Mouse (Mus musculus) MEL (cell line): Measurements from ENCODE around the gene Sardh. TPM values are rescaled to one million over a fixed set of nuclear protein-coding genes. Genes with fewer than 3 reads are reported as not detected.

ENCODE experiments used
- DNase-seq: peaks from one replicate; pipeline ENCODE4 v3.0.0; 2011; ENCODE audit warnings: low read depth, low spot score
- H3K27ac ChIP-seq: 2 replicates; pipeline ENCODE4 v1.5.1; 2012; ENCODE audit warnings: low read depth, mild to moderate bottlenecking, control low read depth, low read length, moderate library complexity; ENCODE audit not compliant: control insufficient read depth
- H3K27me3 ChIP-seq, 2 experiments: fragments of 150-350 bp in 1 of 2; sonication (generic) in 1 of 2; 2 replicates each; pipeline ENCODE4 v1.6.1; 2012; ENCODE audit warnings: low read length in 2 of 2, mild to moderate bottlenecking in 2 of 2, improper control_type of control experiment in 1 of 2, moderate library complexity in 1 of 2; ENCODE audit not compliant: insufficient read depth in 2 of 2, control insufficient read depth in 1 of 2
- H3K36me3 ChIP-seq, 2 experiments: 2 replicates each; pipeline ENCODE4 v1.6.1; 2012 to 2014; ENCODE audit warnings: low read length in 2 of 2, improper control_type of control experiment in 1 of 2, inconsistent platforms in 1 of 2, mild to moderate bottlenecking in 1 of 2; ENCODE audit not compliant: insufficient read depth in 2 of 2, control insufficient read depth in 1 of 2
- H3K4me1 ChIP-seq, 2 experiments: fragments of 150-350 bp in 1 of 2; sonication (generic) in 1 of 2; 2 replicates each; pipeline ENCODE4 v1.6.1; 2012; ENCODE audit warnings: low read length in 2 of 2, improper control_type of control experiment in 1 of 2, mild to moderate bottlenecking in 1 of 2; ENCODE audit not compliant: insufficient read depth in 2 of 2, control insufficient read depth in 1 of 2
- H3K4me3 ChIP-seq, 2 experiments: fragments of 150-350 bp in 1 of 2; sonication (generic) in 1 of 2; 2 replicates each; pipeline ENCODE4 v1.5.1; 2012; ENCODE audit warnings: low read depth in 2 of 2, low read length in 2 of 2, mild to moderate bottlenecking in 2 of 2, moderate library complexity in 2 of 2, control low read depth in 1 of 2, improper control_type of control experiment in 1 of 2; ENCODE audit not compliant: control insufficient read depth in 1 of 2, insufficient read depth in 1 of 2
- H3K79me2 ChIP-seq: 2 replicates; pipeline ENCODE4 v1.6.1; 2012; ENCODE audit warnings: mild to moderate bottlenecking, low read length, moderate library complexity; ENCODE audit not compliant: control insufficient read depth, poor library complexity, insufficient read depth
- H3K9ac ChIP-seq: 2 replicates; pipeline ENCODE4 v1.6.1; 2012; ENCODE audit warnings: low read depth, mild to moderate bottlenecking, control low read depth, low read length, moderate library complexity; ENCODE audit not compliant: control insufficient read depth, poor library complexity, severe bottlenecking
- H3K9me3 ChIP-seq: fragments of 150-350 bp; sonication (generic); replicated peaks from 2 replicates; pipeline ENCODE4 v1.6.1; 2012; ENCODE audit warnings: mild to moderate bottlenecking, low read length, improper control_type of control experiment, moderate library complexity; ENCODE audit not compliant: insufficient read depth
- CHD1 ChIP-seq: IDR thresholded peaks from 2 replicates; pipeline ENCODE4 v1.6.1; 2012; ENCODE audit warnings: low read depth, mild to moderate bottlenecking, inconsistent platforms, low read length, improper control_type of control experiment
- E2F4 ChIP-seq: IDR thresholded peaks from 2 replicates; pipeline ENCODE4 v1.6.1; 2011; ENCODE audit warnings: low read depth, low read length, improper control_type of control experiment, borderline replicate concordance
- EP300 ChIP-seq, 2 experiments: IDR thresholded peaks; 2 replicates each; pipeline ENCODE4 v1.6.1; 2011; ENCODE audit warnings: improper control_type of control experiment in 2 of 2, low read length in 2 of 2, low read depth in 1 of 2, mild to moderate bottlenecking in 1 of 2
- ETS1 ChIP-seq: IDR thresholded peaks from 2 replicates; pipeline ENCODE4 v1.6.1; 2012; ENCODE audit warnings: low read depth, mild to moderate bottlenecking, inconsistent platforms, low read length, improper control_type of control experiment, moderate library complexity
- MEF2A ChIP-seq: IDR thresholded peaks from 2 replicates; pipeline ENCODE4 v1.6.1; 2014; ENCODE audit warnings: low read depth, mild to moderate bottlenecking, inconsistent platforms, low read length, improper control_type of control experiment; ENCODE audit not compliant: poor library complexity, insufficient replicate concordance, severe bottlenecking; ENCODE audit errors: extremely low read depth
- MYB ChIP-seq: IDR thresholded peaks from 2 replicates; pipeline ENCODE4 v1.6.1; 2011; ENCODE audit warnings: mild to moderate bottlenecking, low read depth, low read length, improper control_type of control experiment
- MYC ChIP-seq: IDR thresholded peaks from 2 replicates; pipeline ENCODE4 v1.6.1; 2011; ENCODE audit warnings: low read depth, mild to moderate bottlenecking, low read length, improper control_type of control experiment, moderate library complexity
- NELFE ChIP-seq: IDR thresholded peaks from 2 replicates; pipeline ENCODE4 v1.6.1; 2011; ENCODE audit warnings: low read depth, low read length, improper control_type of control experiment
- POLR2A ChIP-seq, 2 experiments: IDR thresholded peaks; 2 replicates each; pipeline ENCODE4 v1.6.1; 2011 to 2012; ENCODE audit warnings: low read length in 2 of 2, mild to moderate bottlenecking in 2 of 2, control low read depth in 1 of 2, improper control_type of control experiment in 1 of 2, low read depth in 1 of 2, moderate library complexity in 1 of 2; ENCODE audit not compliant: control insufficient read depth in 1 of 2, insufficient read depth in 1 of 2, poor library complexity in 1 of 2
- TBP ChIP-seq: IDR thresholded peaks from 2 replicates; pipeline ENCODE4 v1.8.0; 2011; ENCODE audit warnings: low read depth, low read length, improper control_type of control experiment
- TCF12 ChIP-seq: IDR thresholded peaks from 2 replicates; pipeline ENCODE4 v1.6.1; 2014; ENCODE audit warnings: low read depth, mild to moderate bottlenecking, inconsistent platforms, low read length, improper control_type of control experiment, moderate library complexity
- UBTF ChIP-seq: IDR thresholded peaks from 2 replicates; pipeline ENCODE4 v1.6.1; 2012; ENCODE audit warnings: low read depth, mild to moderate bottlenecking, inconsistent platforms, low read length, improper control_type of control experiment, moderate library complexity, borderline replicate concordance; ENCODE audit not compliant: insufficient read depth
- USF1 ChIP-seq: IDR thresholded peaks from 2 replicates; pipeline ENCODE4 v1.6.1; 2014; ENCODE audit warnings: low read depth, mild to moderate bottlenecking, inconsistent platforms, low read length, improper control_type of control experiment, moderate library complexity
- USF2 ChIP-seq, 2 experiments: IDR thresholded peaks; 2 replicates each; pipeline ENCODE4 v1.6.1; 2011 to 2012; ENCODE audit warnings: improper control_type of control experiment in 2 of 2, low read length in 2 of 2, borderline replicate concordance in 1 of 2, inconsistent platforms in 1 of 2, low read depth in 1 of 2, mild to moderate bottlenecking in 1 of 2; ENCODE audit not compliant: insufficient read depth in 1 of 2
- ZMIZ1 ChIP-seq: IDR thresholded peaks from 2 replicates; pipeline ENCODE4 v1.6.1; 2012; ENCODE audit warnings: low read depth, mild to moderate bottlenecking, inconsistent platforms, low read length, improper control_type of control experiment, moderate library complexity
- polyA plus RNA-seq, 2 experiments: library from polyadenylated mRNA; stranded (reverse) in 1 of 2; unstranded in 1 of 2; fragments of >175 nt in 1 of 2; fragments of >200 nt in 1 of 2; gene quantifications; 2 replicates each; pipeline versions ENCODE4 v1.2.1 to v1.2.4; 2012; ENCODE audit warnings: low replicate concordance in 2 of 2, low read depth in 1 of 2; ENCODE audit not compliant: insufficient read length in 2 of 2, insufficient read depth in 1 of 2, missing spikeins in 1 of 2
- total RNA-seq: library from RNA; depleted of rRNA; stranded (reverse); fragments of 300-350 nt; gene quantifications from 2 replicates; pipeline ENCODE4 v1.2.3, GENCODE M21; 2012

Gene Sardh
- total and polyA plus RNA-seq, 3 experiments = 0.19 to 0.23 TPM; not detected in 1

DNA sequence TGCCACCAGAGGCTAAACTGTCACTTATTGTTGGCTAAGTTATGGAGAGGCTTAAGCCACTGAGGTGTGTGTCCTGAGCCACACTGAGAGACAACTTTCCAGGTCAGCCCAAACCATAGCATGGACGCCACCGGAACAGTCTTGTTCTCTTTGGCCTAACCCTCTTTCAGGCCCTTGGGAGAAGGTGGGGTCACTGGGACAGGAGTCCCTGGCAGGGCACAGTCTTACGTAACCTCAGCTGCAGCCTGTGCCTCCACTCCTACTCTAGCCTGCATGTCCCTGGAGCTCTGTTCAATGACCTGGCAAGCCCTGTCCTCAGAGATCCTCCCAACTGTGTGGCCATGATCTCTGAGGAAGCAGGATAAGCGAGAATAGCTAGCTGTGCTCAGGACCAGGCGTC is 41.0 kb downstream of the Sardh start:
- Histone ChIP-seq H3K9me3 (no peaks in the 10 kb centered on the region), H3K36me3 (no peaks in the 10 kb centered on the region), H3K27me3 (no peaks in the 10 kb centered on the region), H3K4me3 (no peak overlapping the region), H3K4me1 (no peaks in the 10 kb centered on the region), H3K27ac (no peak overlapping the region), H3K9ac (no peak overlapping the region), H3K79me2 (no peaks in the 10 kb centered on the region)
- TF ChIP-seq NELFE (no peak), ZMIZ1 (no peak), ETS1 (no peak), TBP (no peak), USF1 (no peak), E2F4 (no peak), MYB (no peak), MYC (no peak)
- DNase-seq = no peak

DNA sequence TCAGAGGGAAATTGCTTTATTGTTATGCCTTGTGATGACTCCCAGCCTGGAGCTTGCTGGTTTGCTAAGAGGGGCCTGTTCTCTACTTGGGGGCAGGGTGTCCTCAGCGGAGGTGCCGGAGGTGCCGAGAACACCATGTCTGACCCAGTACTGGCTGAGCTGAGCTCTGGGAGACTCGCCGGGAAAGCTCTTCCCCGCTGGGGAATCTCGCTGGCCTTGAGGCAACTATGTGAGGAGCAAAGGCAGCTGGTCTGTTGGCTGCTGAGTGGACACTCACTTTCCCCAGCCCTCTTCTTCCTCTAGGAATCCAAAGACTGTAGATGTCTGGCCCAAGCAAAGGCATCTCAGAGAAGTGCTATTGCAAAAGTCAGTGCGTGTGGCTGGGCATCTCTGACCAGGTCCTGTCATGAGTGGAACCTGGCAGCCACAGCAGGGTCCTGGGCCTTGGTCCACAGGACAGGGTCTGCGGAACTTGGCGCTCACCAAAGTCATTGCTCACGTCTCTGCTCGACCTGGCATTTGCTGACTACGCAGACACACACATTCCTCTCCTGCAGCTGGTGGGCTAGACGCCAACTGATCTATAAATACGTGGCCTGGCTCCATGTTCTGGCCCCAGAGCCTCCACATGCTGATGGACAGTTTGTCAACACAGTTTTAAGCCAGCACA is 41.9 kb downstream of the Sardh start:
- TF ChIP-seq EP300 (IDR thresholded peaks at IDR 0.05; ENCODE audit: low read depth in 1 of 2, low read length in 2 of 2) (no peak), POLR2A (IDR thresholded peaks at IDR 0.05; ENCODE audit: control insufficient read depth in 1 of 2, insufficient read depth in 1 of 2, low read depth in 1 of 2, low read length in 2 of 2, poor library complexity in 1 of 2) (no peak), TCF12 (no peak), CHD1 (no peak), ZMIZ1 (no peak), UBTF (no peak), MEF2A (no peak), USF2 (IDR thresholded peaks at IDR 0.05; ENCODE audit: borderline replicate concordance in 1 of 2, insufficient read depth in 1 of 2, low read depth in 1 of 2, low read length in 2 of 2) (no peak)
- Histone ChIP-seq H3K36me3 (no peaks in the 10 kb centered on the region), H3K4me3 (no peak overlapping the region), H3K9me3 (no peaks in the 10 kb centered on the region), H3K27ac (no peak overlapping the region), H3K27me3 (no peaks in the 10 kb centered on the region), H3K79me2 (no peaks in the 10 kb centered on the region), H3K9ac (no peak overlapping the region), H3K4me1 (no peaks in the 10 kb centered on the region)
- no peak for DNase-seq
